Mouse (Mus musculus): ENCODE measurements around the gene Bcdin3d.

DNA sequence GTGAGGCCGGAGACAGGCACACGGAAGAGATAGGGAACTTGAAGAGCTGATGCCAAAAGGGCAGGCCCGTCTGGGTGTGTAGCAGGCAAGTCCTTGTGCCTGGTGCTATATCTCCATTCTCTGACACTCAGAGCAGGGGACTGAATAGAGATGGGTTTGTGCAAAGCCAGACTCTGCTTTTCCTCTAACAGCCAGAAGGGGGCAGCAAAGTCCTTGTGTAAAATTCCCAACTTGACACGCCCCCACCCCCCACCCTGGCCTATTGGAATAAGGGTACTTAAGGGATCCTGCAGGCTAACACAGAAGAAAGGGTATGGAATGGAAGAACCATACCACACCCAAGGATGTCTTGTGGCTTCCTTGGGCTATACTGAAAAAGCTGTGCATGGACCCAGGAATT is 22.5 kb upstream of the Bcdin3d start:
- TF ChIP-seq POLR2A (IDR thresholded peaks at IDR 0.05; ENCODE audit: borderline replicate concordance, insufficient read depth, low read length) (no peak), CTCF (IDR thresholded peaks at IDR 0.05; ENCODE audit: borderline replicate concordance, insufficient read depth, low read depth, low read length) (peak; percentile 90)
